Mouse (Mus musculus) forebrain, embryonic 14.5 days (tissue): ENCODE results near the gene Gcgr. TPM values are rescaled to one million over a fixed set of nuclear protein-coding genes. Genes with fewer than 3 reads are reported as not detected.

Experiments used
- ATAC-seq: fragments of 200-750 bp; cut with Nextera tagmentation; 2 replicates; pipeline ENCODE4 v1.8.0; 2017; ENCODE audit warnings: mild to moderate bottlenecking, moderate library complexity
- DNase-seq: peaks from one replicate; pipeline ENCODE4 v3.0.0-alpha.2; 2015; ENCODE audit warnings: low spot score
- H3K27ac ChIP-seq: fragments of 300-500 bp; sonication (generic); 2 replicates; pipeline ENCODE4 v1.5.1; 2014; ENCODE audit warnings: low read depth, mild to moderate bottlenecking, control low read depth, low read length, moderate library complexity
- H3K27me3 ChIP-seq: fragments of 300-500 bp; sonication (generic); replicated peaks from 2 replicates; pipeline ENCODE4 v1.6.1; 2014; ENCODE audit warnings: low read length, control low read depth, mixed read lengths; ENCODE audit not compliant: control insufficient read depth, insufficient read depth
- H3K36me3 ChIP-seq: fragments of 300-500 bp; sonication (generic); 2 replicates; pipeline ENCODE4 v1.6.1; 2014; ENCODE audit warnings: low read length, control low read depth; ENCODE audit not compliant: control insufficient read depth, insufficient read depth
- H3K4me1 ChIP-seq: fragments of 300-500 bp; sonication (generic); 2 replicates; pipeline ENCODE4 v1.6.1; 2014; ENCODE audit warnings: antibody characterized with exemption, low read length, control low read depth; ENCODE audit not compliant: control insufficient read depth, insufficient read depth
- H3K4me2 ChIP-seq: fragments of 300-500 bp; sonication (generic); 2 replicates; pipeline ENCODE4 v1.6.1; 2014; ENCODE audit warnings: mild to moderate bottlenecking, control low read depth, low read length
- H3K4me3 ChIP-seq: fragments of 300-500 bp; sonication (generic); 2 replicates; pipeline ENCODE4 v1.5.1; 2014; ENCODE audit warnings: low read depth, low read length, control low read depth
- H3K9ac ChIP-seq: fragments of 300-500 bp; sonication (generic); 2 replicates; pipeline ENCODE4 v1.6.1; 2014; ENCODE audit warnings: mild to moderate bottlenecking, low read length, control low read depth, moderate library complexity
- H3K9me3 ChIP-seq: fragments of 300-500 bp; sonication (generic); replicated peaks from 2 replicates; pipeline ENCODE4 v1.6.1; 2016; ENCODE audit warnings: low read length, control low read depth, mixed read lengths; ENCODE audit not compliant: control insufficient read depth
- WGBS: fragments of 180-500 bp; shearing (Covaris S2); extraction: QIAGEN DNeasy Blood & Tissue Kit; methylation state at CpG from one replicate; pipeline ENCODE4 v1.1.7; 2014; 5-methylcytosine and 5-hydroxymethylcytosine counted together
- polyA plus RNA-seq: library from polyadenylated mRNA; unstranded; fragments of >200 nt; fragmentation: Nextera tagmentation; extraction: Ambion mirVana; gene quantifications from 2 replicates; pipeline ENCODE4 v1.2.1, GENCODE M21; 2014

Gene Gcgr
- polyA plus RNA-seq, 1 experiment from 2014 or later = 0.14 TPM

DNA sequence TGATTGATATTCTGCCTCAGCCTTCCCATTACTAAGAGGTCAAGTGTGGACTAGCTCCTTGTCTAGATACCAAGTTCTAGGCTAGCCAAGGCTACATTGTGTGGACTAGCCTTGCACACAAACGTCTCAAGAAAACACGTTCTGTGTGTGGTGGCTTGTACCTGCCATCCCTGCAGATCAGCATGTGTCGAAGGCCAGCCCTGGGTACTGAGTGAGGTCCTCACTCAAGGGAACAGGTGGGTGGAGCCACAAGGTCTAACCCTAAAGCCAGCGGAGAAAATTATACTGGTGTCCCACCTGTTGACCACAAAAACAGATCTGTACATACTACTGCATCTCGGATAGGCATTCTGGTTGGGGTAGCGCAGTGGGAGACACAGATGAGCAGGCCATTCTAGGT lies 30.6 kb upstream of the Gcgr start:
- H3K4me1 ChIP-seq = no peaks in the 10 kb centered on the region
- no peaks in the 10 kb centered on the region for H3K9me3 ChIP-seq
- no peak overlapping the region for H3K27ac ChIP-seq
- 87% methylated on average over 6 of the region's 6 CpGs for WGBS
- no peak for DNase-seq
- no peak overlapping the region for H3K4me3 ChIP-seq
- H3K36me3 ChIP-seq = peaks cover 42% of the 10 kb centered on the region
- no peak overlapping the region for H3K9ac ChIP-seq
- H3K4me2 ChIP-seq = no peak overlapping the region
- no peak for ATAC-seq
- H3K27me3 ChIP-seq = no peaks in the 10 kb centered on the region

- Histone ChIP-seq H3K4me3 (no peak overlapping the region), H3K9ac (no peak overlapping the region), H3K36me3 (peaks cover 37% of the 10 kb centered on the region), H3K4me1 (no peaks in the 10 kb centered on the region), H3K27me3 (no peaks in the 10 kb centered on the region), H3K4me2 (no peak overlapping the region), H3K9me3 (no peaks in the 10 kb centered on the region), H3K27ac (no peak overlapping the region)
- DNase-seq (no peak), ATAC-seq (no peak)
- WGBS = 30% methylated on average over 3 of the region's 3 CpGs
Measured at GRCm38 (mm10) chr11:120500357-120500756, 30.1 kb upstream of the Gcgr start.

DNA sequence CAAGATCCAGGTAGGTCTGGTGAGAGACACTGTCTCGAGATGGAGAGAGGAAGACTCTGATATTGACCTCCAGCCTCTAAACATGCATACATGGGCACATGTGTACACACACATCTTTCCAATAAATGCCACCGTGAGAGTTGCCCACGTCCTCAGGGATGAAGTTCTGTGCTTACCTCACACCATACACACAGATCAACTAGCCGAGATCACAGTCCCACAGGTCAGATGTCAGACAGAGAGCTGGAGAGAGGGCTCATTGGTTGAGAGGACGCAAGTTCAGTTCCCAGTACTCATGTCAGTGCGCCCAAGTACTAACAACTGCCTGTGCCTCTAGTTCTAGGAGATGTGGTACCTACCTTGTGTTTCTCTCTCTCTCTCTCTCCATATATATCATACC lies 29.5 kb upstream of the Gcgr start:
- Histone ChIP-seq H3K4me2 (no peak overlapping the region), H3K9me3 (no peaks in the 10 kb centered on the region), H3K36me3 (peaks cover 31% of the 10 kb centered on the region), H3K9ac (no peak overlapping the region), H3K27ac (no peak overlapping the region), H3K4me3 (no peak overlapping the region), H3K27me3 (no peaks in the 10 kb centered on the region), H3K4me1 (no peaks in the 10 kb centered on the region)
- ATAC-seq = no peak
- DNase-seq = no peak
- WGBS = 65% methylated on average over 6 of the region's 6 CpGs

DNA sequence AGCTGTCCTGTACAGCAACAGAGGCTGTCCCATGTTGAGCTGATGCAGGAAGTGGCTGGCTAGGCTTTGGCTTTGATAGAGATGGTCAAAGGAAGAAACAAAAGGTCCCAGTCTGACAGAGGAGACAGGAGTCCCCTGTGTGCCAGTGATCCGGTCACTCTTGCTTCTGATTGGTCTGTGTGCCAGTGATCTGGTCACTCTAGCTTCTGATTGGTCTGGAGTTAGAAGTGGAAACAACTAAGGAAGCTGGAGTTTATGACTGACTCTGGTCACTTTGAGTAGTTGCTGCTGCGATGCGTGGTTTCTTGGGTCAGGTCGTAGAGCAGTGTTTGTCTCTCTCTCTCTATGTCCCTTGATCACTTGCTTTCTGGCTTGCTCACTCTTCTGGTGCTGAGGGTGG lies 28.8 kb upstream of the Gcgr start:
- Histone ChIP-seq H3K36me3 (peaks cover 24% of the 10 kb centered on the region), H3K27me3 (no peaks in the 10 kb centered on the region), H3K9ac (no peak overlapping the region), H3K4me2 (no peak overlapping the region), H3K4me3 (no peak overlapping the region), H3K27ac (no peak overlapping the region), H3K4me1 (no peaks in the 10 kb centered on the region), H3K9me3 (no peaks in the 10 kb centered on the region)
- DNase-seq = no peak
- 85% methylated on average over 4 of the region's 4 CpGs for WGBS
- ATAC-seq = no peak

DNA sequence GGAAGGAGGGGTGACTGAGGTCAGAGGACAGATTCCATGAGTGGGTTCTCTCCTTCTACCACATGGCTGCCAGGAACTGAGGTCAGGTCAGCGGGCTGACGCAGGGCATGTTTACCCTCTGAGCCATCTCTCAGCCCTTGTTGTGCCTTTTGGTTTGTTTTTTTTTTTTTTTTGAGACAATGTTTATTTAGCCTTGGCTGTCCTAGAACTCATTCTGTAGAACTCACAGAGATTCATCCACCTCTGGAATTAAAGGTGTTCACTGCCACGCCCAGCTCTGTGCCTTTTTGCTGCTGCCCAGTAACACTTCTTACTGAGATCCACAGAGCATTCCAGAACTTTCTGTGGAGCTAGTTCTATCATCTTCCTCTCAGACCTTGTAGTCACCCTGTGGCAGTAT lies 24.8 kb upstream of the Gcgr start:
- Histone ChIP-seq H3K9me3 (no peaks in the 10 kb centered on the region), H3K4me1 (peaks cover 4% of the 10 kb centered on the region), H3K4me3 (no peak overlapping the region), H3K27me3 (no peaks in the 10 kb centered on the region), H3K9ac (no peak overlapping the region), H3K36me3 (no peaks in the 10 kb centered on the region), H3K27ac (no peak overlapping the region), H3K4me2 (no peak overlapping the region)
- DNase-seq (no peak), ATAC-seq (no peak)
- 92% methylated on average over 3 of the region's 3 CpGs for WGBS

- H3K4me2 ChIP-seq = no peak overlapping the region
- WGBS = 57% methylated on average over 4 of the region's 4 CpGs
- H3K36me3 ChIP-seq = no peaks in the 10 kb centered on the region
- H3K4me1 ChIP-seq = peaks cover 6% of the 10 kb centered on the region
- ATAC-seq (no peak), DNase-seq (no peak)
- H3K9ac ChIP-seq = no peak overlapping the region
- no peaks in the 10 kb centered on the region for H3K27me3 ChIP-seq
- no peaks in the 10 kb centered on the region for H3K9me3 ChIP-seq
- H3K4me3 ChIP-seq = no peak overlapping the region
- no peak overlapping the region for H3K27ac ChIP-seq
Measured at GRCm38 (mm10) chr11:120506899-120507298, 23.6 kb upstream of the Gcgr start.

- ATAC-seq (no peak), DNase-seq (no peak)
- H3K4me3 ChIP-seq = no peak overlapping the region
- H3K27ac ChIP-seq = no peak overlapping the region
- no peaks in the 10 kb centered on the region for H3K36me3 ChIP-seq
- WGBS = 85% methylated on average over 13 of the region's 13 CpGs
- no peak overlapping the region for H3K9ac ChIP-seq
- H3K9me3 ChIP-seq = no peaks in the 10 kb centered on the region
- no peak overlapping the region for H3K4me2 ChIP-seq
- H3K27me3 ChIP-seq = no peaks in the 10 kb centered on the region
- peaks cover 6% of the 10 kb centered on the region for H3K4me1 ChIP-seq
Measured at GRCm38 (mm10) chr11:120507611-120508289, 22.7 kb upstream of the Gcgr start.

DNA sequence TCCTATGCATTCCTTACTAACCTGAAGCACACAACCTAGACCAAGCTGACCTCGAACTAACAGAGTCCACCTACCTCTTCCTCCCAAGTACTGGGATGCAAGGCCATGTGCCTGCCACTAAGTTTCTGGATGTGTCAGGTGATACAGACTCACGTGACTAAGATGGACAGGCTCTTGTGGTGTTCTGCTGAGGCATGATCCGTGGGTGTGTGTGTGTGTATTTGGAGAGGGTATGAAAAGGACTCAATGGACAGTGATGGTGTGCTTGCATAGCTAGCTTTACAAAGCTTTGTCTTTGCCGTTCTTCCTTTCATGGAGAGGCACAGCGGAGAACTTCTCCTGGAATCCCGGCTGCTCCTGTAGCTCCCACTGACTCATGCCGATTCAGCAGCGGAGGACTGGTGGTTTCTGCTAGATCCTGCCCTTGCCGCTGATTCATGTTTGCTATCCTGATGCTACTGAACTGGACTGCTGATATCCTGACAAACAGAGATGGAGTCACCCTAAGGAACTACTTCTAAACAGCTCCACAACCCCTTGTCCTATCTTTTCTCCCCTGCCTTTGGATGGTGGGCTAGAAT lies 22.1 kb upstream of the Gcgr start:
- Histone ChIP-seq H3K27me3 (no peaks in the 10 kb centered on the region), H3K27ac (no peak overlapping the region), H3K4me1 (peaks cover 6% of the 10 kb centered on the region), H3K4me2 (no peak overlapping the region), H3K9ac (no peak overlapping the region), H3K36me3 (no peaks in the 10 kb centered on the region), H3K9me3 (no peaks in the 10 kb centered on the region), H3K4me3 (no peak overlapping the region)
- ATAC-seq (no peak), DNase-seq (no peak)
- WGBS = 84% methylated on average over 9 of the region's 9 CpGs

GRCm38 (mm10) chr11:120509940-120510339 lies 20.6 kb upstream of the Gcgr start:
- Histone ChIP-seq H3K4me1 (peaks cover 6% of the 10 kb centered on the region), H3K27me3 (no peaks in the 10 kb centered on the region), H3K9me3 (no peaks in the 10 kb centered on the region), H3K4me3 (no peak overlapping the region), H3K9ac (no peak overlapping the region), H3K4me2 (no peak overlapping the region), H3K27ac (no peak overlapping the region), H3K36me3 (no peaks in the 10 kb centered on the region)
- DNase-seq = no peak
- 27% methylated on average over 4 of the region's 4 CpGs for WGBS
- no peak for ATAC-seq
